Mouse (Mus musculus) forebrain, embryonic 15.5 days (tissue): ENCODE data around the gene Adgra3. TPM values are rescaled to one million over a fixed set of nuclear protein-coding genes. Genes with fewer than 3 reads are reported as not detected.

Experiments used
- ATAC-seq: fragments of 200-750 bp; cut with Nextera tagmentation; replicated peaks from 2 replicates; pipeline ENCODE4 v1.8.0; 2017; ENCODE audit warnings: mild to moderate bottlenecking, moderate TSS enrichment, moderate library complexity
- H3K27ac ChIP-seq: fragments of 300-500 bp; sonication (generic); replicated peaks from 2 replicates; pipeline ENCODE4 v1.5.1; 2015; ENCODE audit warnings: mild to moderate bottlenecking, inconsistent platforms
- H3K27me3 ChIP-seq: fragments of 300-500 bp; sonication (generic); 2 replicates; pipeline ENCODE4 v1.6.1; 2015; ENCODE audit warnings: inconsistent platforms
- H3K36me3 ChIP-seq: fragments of 300-500 bp; sonication (generic); 2 replicates; pipeline ENCODE4 v1.6.1; 2015; ENCODE audit warnings: mild to moderate bottlenecking, inconsistent platforms
- H3K4me1 ChIP-seq: fragments of 300-500 bp; sonication (generic); 2 replicates; pipeline ENCODE4 v1.6.1; 2015; ENCODE audit warnings: inconsistent platforms
- H3K4me2 ChIP-seq: fragments of 300-500 bp; sonication (generic); replicated peaks from 2 replicates; pipeline ENCODE4 v1.6.1; 2015; ENCODE audit warnings: mild to moderate bottlenecking, inconsistent platforms
- H3K4me3 ChIP-seq: fragments of 300-500 bp; sonication (generic); 2 replicates; pipeline ENCODE4 v1.5.1; 2015; ENCODE audit warnings: mild to moderate bottlenecking, inconsistent platforms
- H3K9ac ChIP-seq: fragments of 300-500 bp; sonication (generic); replicated peaks from 2 replicates; pipeline ENCODE4 v1.6.1; 2015; ENCODE audit warnings: mild to moderate bottlenecking, inconsistent platforms
- H3K9me3 ChIP-seq: fragments of 300-500 bp; sonication (generic); 2 replicates; pipeline ENCODE4 v1.6.1; 2016; ENCODE audit warnings: inconsistent platforms
- WGBS: fragments of 180-500 bp; shearing (Covaris S2); methylation state at CpG from one replicate; pipeline ENCODE4 v1.1.7; 2015; ENCODE audit warnings: mixed read lengths; 5-methylcytosine and 5-hydroxymethylcytosine counted together
- polyA plus RNA-seq: library from polyadenylated mRNA; unstranded; fragments of >200 nt; fragmentation: Nextera tagmentation; extraction: Ambion mirVana; gene quantifications from 2 replicates; pipeline ENCODE4 v1.2.1, GENCODE M21; 2015

Adgra3 gene
- polyA plus RNA-seq, 1 experiment from 2014 or later, result 22.3 TPM

DNA sequence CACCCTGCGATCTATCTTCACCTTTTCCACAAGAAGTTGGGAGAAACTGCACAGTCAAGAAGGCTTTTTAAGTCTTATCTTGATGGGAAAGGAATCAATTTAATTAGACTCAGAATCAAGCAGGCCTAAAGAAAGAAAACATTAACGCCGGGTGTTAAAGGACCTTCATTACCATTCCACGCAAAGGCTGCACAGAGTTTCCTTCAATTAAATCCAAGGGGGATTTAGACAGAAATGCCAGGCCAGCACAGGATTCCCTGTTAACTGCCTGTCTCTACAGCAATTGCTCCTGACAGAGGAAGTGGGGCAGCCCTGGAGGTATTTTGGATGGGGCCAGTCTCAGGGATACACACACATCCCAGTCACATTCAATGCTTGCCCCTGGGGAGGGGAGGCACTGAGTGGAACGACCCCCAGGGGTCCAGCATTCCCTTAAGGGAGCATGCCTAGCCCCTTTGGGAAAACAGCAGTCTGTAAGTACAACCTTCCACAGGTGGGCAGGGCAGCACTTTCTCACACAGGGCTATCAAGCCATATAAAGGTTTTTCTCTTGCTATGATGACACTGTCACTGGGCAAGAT is 10.4 kb downstream of the Adgra3 start:
- Histone ChIP-seq H3K27me3 (no peaks in the 10 kb centered on the region), H3K4me1 (peaks cover 34% of the 10 kb centered on the region), H3K9me3 (no peaks in the 10 kb centered on the region), H3K4me3 (no peak overlapping the region), H3K9ac (no peak overlapping the region), H3K27ac (no peak overlapping the region), H3K36me3 (no peaks in the 10 kb centered on the region), H3K4me2 (no peak overlapping the region)
- 19% methylated on average over 5 of the region's 5 CpGs for WGBS
- peak; percentile 24; the same call in 1 of the 2 replicates for ATAC-seq

GRCm38 (mm10) chr5:50045180-50045579 is 13.6 kb downstream of the Adgra3 start:
- 79% methylated on average over 6 of the region's 6 CpGs for WGBS
- Histone ChIP-seq H3K9me3 (no peaks in the 10 kb centered on the region), H3K4me1 (peaks cover 30% of the 10 kb centered on the region)

DNA sequence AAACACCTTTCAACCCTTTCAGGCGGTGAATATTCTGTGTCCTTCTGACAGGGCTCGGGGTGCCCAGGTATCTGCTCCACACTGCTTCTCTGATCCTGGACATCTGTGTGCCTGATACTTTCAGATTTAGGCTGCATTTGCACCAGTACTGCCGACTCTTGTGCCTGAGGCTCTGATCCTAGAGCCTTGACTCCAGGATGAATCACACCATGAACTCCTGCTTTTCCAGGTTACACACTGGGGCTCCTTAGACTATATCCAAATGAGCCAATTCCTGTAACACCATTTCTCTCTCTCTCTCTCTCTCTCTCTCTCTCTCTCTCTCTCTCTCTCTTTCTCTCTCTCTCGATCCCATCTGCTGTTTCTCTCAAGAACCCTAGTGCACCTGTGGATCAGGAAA is 15.1 kb downstream of the Adgra3 start:
- Histone ChIP-seq H3K36me3 (no peaks in the 10 kb centered on the region), H3K27ac (no peak overlapping the region), H3K9me3 (no peaks in the 10 kb centered on the region), H3K4me3 (no peak overlapping the region), H3K27me3 (no peaks in the 10 kb centered on the region), H3K4me1 (peaks cover 18% of the 10 kb centered on the region), H3K9ac (no peak overlapping the region), H3K4me2 (no peak overlapping the region)
- ATAC-seq, result no peak
- 90% methylated on average over 4 of the region's 4 CpGs for WGBS

More at GRCm38 (mm10) chr5:50045180-50045579, 13.6 kb downstream of the Adgra3 start:
- ATAC-seq, result no peak
- Histone ChIP-seq H3K4me3 (no peak overlapping the region), H3K9ac (no peak overlapping the region), H3K4me2 (no peak overlapping the region), H3K27me3 (no peaks in the 10 kb centered on the region), H3K27ac (no peak overlapping the region), H3K36me3 (no peaks in the 10 kb centered on the region)

DNA sequence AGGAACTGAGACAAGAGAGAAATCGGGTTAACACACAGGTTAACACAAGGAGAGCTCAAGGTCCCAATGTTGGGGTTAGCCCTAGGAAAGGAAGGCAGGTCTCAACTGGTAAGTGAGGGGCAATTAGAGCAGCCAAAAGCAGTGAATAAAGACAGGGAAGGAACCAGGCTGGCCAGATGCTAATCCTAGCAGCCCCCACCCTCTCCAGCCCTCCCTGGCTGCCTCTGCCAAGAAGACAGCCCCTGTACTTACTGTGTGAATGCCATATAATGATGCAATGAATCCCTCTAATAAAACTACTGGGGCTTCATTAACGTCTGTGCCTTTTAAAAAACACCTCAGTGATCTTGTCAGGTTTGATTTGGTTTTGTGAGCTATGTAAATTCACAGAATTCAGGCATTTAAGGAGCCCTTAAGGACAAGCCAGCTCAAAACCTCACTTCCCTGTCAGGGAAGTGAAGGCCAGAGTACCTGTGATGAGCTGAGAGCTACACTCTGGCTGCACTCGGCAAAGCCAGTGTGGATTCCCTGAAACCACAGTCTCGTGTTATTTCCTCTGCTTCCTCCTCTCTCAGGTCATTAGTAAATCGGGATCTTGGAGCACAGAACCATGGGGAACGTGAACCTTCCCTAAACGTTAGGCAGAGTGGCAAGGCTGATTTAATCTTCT is 16.4 kb downstream of the Adgra3 start:
- no peak overlapping the region for H3K4me2 ChIP-seq
- H3K9ac ChIP-seq, result no peak overlapping the region
- H3K27me3 ChIP-seq, result no peaks in the 10 kb centered on the region
- H3K27ac ChIP-seq, result no peak overlapping the region
- H3K9me3 ChIP-seq, result no peaks in the 10 kb centered on the region
- WGBS, result 33% methylated on average over 7 of the region's 7 CpGs
- no peaks in the 10 kb centered on the region for H3K36me3 ChIP-seq
- no peak overlapping the region for H3K4me3 ChIP-seq
- ATAC-seq, result peak; percentile 85
- peaks cover 20% of the 10 kb centered on the region for H3K4me1 ChIP-seq

DNA sequence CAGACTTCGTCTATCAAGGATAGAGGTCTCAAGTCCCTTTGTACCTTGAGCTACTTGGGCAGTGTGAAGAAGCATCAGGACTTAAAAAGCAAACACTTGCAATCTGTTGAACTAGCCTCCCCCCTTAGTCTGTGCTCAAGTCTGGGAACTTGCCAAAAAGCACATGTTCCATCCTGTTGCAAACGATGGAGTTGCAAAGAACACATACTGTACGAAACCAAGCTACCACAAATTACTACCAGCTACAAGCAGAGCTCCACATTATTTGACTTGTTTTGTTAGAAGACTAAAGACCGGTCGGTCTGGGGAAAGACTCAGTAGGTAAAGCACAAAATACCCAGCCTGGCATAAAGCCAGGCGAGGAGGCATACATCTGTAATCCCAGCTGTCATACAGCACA is 19.3 kb downstream of the Adgra3 start:
- no peak for ATAC-seq
- Histone ChIP-seq H3K36me3 (no peaks in the 10 kb centered on the region), H3K4me1 (peaks cover 25% of the 10 kb centered on the region), H3K4me3 (no peak overlapping the region), H3K4me2 (no peak overlapping the region), H3K27me3 (no peaks in the 10 kb centered on the region), H3K27ac (no peak overlapping the region), H3K9me3 (no peaks in the 10 kb centered on the region), H3K9ac (no peak overlapping the region)
- WGBS, result 57% methylated on average over 6 of the region's 6 CpGs

DNA sequence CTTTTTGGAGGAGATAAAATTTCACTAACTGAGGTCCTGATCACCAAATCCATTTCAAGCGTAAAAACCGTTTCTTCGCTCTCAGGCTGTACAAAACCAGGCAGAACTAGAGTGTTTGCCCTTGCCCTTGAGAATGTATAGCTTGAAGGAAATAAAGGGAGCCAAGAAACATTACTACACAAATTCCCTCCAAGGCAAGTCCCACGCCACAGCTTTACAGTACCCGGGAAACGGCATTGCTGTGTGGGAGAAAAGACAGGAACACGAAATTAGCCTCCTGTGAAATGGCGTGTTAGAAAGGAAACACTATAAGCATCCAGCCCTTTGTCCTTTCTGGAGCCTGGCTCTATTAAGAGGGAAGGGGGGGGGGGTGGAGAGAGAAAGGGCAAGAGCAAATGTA is 21.1 kb downstream of the Adgra3 start:
- no peaks in the 10 kb centered on the region for H3K9me3 ChIP-seq
- peaks cover 32% of the 10 kb centered on the region for H3K4me1 ChIP-seq
- H3K4me3 ChIP-seq, result no peak overlapping the region
- H3K27ac ChIP-seq, result no peak overlapping the region
- H3K27me3 ChIP-seq, result no peaks in the 10 kb centered on the region
- no peak overlapping the region for H3K4me2 ChIP-seq
- no peak for ATAC-seq
- no peak overlapping the region for H3K9ac ChIP-seq
- 38% methylated on average over 8 of the region's 8 CpGs for WGBS
- no peaks in the 10 kb centered on the region for H3K36me3 ChIP-seq

DNA sequence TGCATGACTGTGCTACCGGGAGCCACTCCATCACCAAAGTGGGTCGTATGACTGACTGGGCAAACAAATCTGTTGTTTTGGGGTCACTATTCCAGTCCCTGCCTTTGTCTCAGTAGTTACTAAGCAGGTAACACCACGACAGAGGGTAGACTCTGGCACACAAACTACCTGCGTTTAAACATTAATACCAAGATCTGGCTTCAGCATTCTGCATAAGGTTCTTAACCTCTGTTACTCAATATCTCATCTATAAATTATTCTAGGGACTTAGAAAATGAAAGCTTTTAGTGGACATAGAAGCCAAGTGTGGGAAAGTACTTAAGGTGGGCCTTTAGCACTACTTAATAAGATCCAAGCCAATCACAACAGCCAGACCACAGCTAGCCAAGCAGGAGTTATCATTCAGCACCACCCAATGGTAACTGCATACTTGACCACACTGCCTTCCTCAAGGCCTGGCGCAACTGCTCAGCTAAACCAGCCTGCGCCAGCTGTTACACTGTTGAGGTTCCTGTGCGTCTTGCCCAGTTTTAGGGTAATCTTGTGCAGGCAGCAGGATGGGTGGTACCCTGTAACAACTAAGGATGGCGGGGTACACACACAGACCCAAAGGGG is 23.8 kb downstream of the Adgra3 start:
- Histone ChIP-seq H3K4me2 (no peak overlapping the region), H3K36me3 (no peaks in the 10 kb centered on the region), H3K27ac (no peak overlapping the region), H3K9ac (no peak overlapping the region), H3K27me3 (no peaks in the 10 kb centered on the region), H3K4me1 (peaks cover 25% of the 10 kb centered on the region), H3K9me3 (no peaks in the 10 kb centered on the region), H3K4me3 (no peak overlapping the region)
- 0 out of 2 replicates have a peak, but pooled peaks have one; percentile 15 for ATAC-seq
- WGBS, result 59% methylated on average over 8 of the region's 8 CpGs

GRCm38 (mm10) chr5:50034231-50034630 is 24.6 kb downstream of the Adgra3 start:
- Histone ChIP-seq H3K4me1 (peaks cover 25% of the 10 kb centered on the region), H3K4me3 (no peak overlapping the region), H3K27ac (no peak overlapping the region), H3K9me3 (no peaks in the 10 kb centered on the region), H3K36me3 (no peaks in the 10 kb centered on the region), H3K9ac (no peak overlapping the region), H3K4me2 (no peak overlapping the region), H3K27me3 (no peaks in the 10 kb centered on the region)
- WGBS, result 37% methylated on average over 6 of the region's 6 CpGs
- ATAC-seq, result peak; percentile 39; the same call in 1 of the 2 replicates

GRCm38 (mm10) chr5:50033660-50034059 is 25.1 kb downstream of the Adgra3 start:
- H3K9me3 ChIP-seq, result no peaks in the 10 kb centered on the region
- WGBS, result 27% methylated on average over 9 of the region's 9 CpGs
- H3K27me3 ChIP-seq, result no peaks in the 10 kb centered on the region
- H3K36me3 ChIP-seq, result no peaks in the 10 kb centered on the region
- no peak overlapping the region for H3K9ac ChIP-seq
- no peak for ATAC-seq
- no peak overlapping the region for H3K27ac ChIP-seq
- H3K4me2 ChIP-seq, result no peak overlapping the region
- H3K4me1 ChIP-seq, result peaks cover 25% of the 10 kb centered on the region
- H3K4me3 ChIP-seq, result no peak overlapping the region

- Histone ChIP-seq H3K36me3 (no peaks in the 10 kb centered on the region), H3K27me3 (no peaks in the 10 kb centered on the region), H3K4me3 (no peak overlapping the region), H3K4me2 (no peak overlapping the region), H3K4me1 (peaks cover 30% of the 10 kb centered on the region), H3K9ac (no peak overlapping the region), H3K9me3 (no peaks in the 10 kb centered on the region), H3K27ac (no peak overlapping the region)
- WGBS, result 62% methylated on average over 5 of the region's 5 CpGs
- peak; percentile 71; the same call in 1 of the 2 replicates for ATAC-seq
Observed at GRCm38 (mm10) chr5:50032332-50032731, 26.5 kb downstream of the Adgra3 start.

- no peaks in the 10 kb centered on the region for H3K9me3 ChIP-seq
- no peak overlapping the region for H3K9ac ChIP-seq
- no peak overlapping the region for H3K4me2 ChIP-seq
- 0 out of 2 replicates have a peak, but pooled peaks have one; percentile 14 for ATAC-seq
- H3K27ac ChIP-seq, result no peak overlapping the region
- no peaks in the 10 kb centered on the region for H3K27me3 ChIP-seq
- H3K36me3 ChIP-seq, result no peaks in the 10 kb centered on the region
- 93% methylated on average over 2 of the region's 2 CpGs for WGBS
- no peak overlapping the region for H3K4me3 ChIP-seq
- H3K4me1 ChIP-seq, result peaks cover 35% of the 10 kb centered on the region
Observed at GRCm38 (mm10) chr5:50031763-50032272, 27.0 kb downstream of the Adgra3 start.

DNA sequence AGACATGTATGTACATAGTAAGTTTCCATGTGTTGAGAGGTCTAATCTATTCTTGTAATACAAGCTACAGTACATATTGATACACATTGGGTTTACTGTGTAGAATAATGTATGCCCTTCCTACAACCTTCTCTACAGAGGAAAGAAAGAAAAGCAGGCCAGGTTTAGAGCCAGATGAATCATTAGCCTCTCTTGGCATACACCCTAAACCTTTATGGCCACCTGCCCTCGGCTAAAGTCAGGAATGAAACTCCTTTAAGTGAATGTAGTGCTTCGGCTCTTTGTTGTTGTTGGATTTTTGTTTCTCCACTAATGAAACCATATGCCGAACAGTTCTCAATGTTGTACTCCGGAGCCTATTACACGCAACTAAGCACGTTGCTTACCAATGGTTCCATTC is 27.5 kb downstream of the Adgra3 start:
- WGBS, result 87% methylated on average over 6 of the region's 6 CpGs
- no peaks in the 10 kb centered on the region for H3K9me3 ChIP-seq
- no peaks in the 10 kb centered on the region for H3K36me3 ChIP-seq
- ATAC-seq, result no peak
- no peak overlapping the region for H3K9ac ChIP-seq
- H3K4me1 ChIP-seq, result peaks cover 39% of the 10 kb centered on the region
- no peak overlapping the region for H3K4me2 ChIP-seq
- H3K4me3 ChIP-seq, result no peak overlapping the region
- H3K27me3 ChIP-seq, result no peaks in the 10 kb centered on the region
- H3K27ac ChIP-seq, result no peak overlapping the region
